Mouse (Mus musculus): ENCODE data around the gene Anks1. TPM values are rescaled to one million over a fixed set of nuclear protein-coding genes. Genes with fewer than 3 reads are reported as not detected.

Anks1 gene
- polyA plus RNA-seq (2012; rRNA removed; ENCODE audit: low replicate concordance) = 25.3 and 28.1 TPM in 2 replicates

GRCm38 (mm10) chr17:27908888-27909621 is at the start of gene Anks1:
TSS of gene Anks1 (plus strand) at chr17:27909306.

GRCm38 (mm10) chr17:27909622-27910500 is 755 bp downstream of the Anks1 start, which contains the start of gene Taf11:
TSS of gene Taf11 (minus strand) at chr17:27909844.

GRCm38 (mm10) chr17:28080045-28080816 is 171.1 kb downstream of the Anks1 start, which contains the start of gene Tcp11:
TSS of gene Tcp11 (minus strand) at chr17:28080639.

Other genes with a start within 250 kb of the Anks1 start
- gene Spdef, start 180.4 kb upstream of the Anks1 start, polyA plus RNA-seq (2012; rRNA removed; ENCODE audit: low replicate concordance) = 45.8 and 140 TPM in 2 replicates
- 78.5 and 94.7 TPM in 2 replicates for gene D17Wsu92e, start 88.7 kb upstream of the Anks1 start, polyA plus RNA-seq (2012; rRNA removed; ENCODE audit: low replicate concordance)
- 154 and 169 TPM in 2 replicates for gene Snrpc, start 71.2 kb upstream of the Anks1 start, polyA plus RNA-seq (2012; rRNA removed; ENCODE audit: low replicate concordance)
- gene Uhrf1bp1, start 52.9 kb upstream of the Anks1 start, polyA plus RNA-seq (2012; rRNA removed; ENCODE audit: low replicate concordance) = 1.1 and 2.8 TPM in 2 replicates
- 3.2 TPM in 2 replicates for gene Taf11, start 538 bp downstream of the Anks1 start, polyA plus RNA-seq (2012; rRNA removed; ENCODE audit: low replicate concordance)
- gene Tcp11, start 171.3 kb downstream of the Anks1 start, polyA plus RNA-seq (2012; rRNA removed; ENCODE audit: low replicate concordance) = 0.44 and 0.70 TPM in 2 replicates
- gene Scube3, start 232.8 kb downstream of the Anks1 start, polyA plus RNA-seq (2012; rRNA removed; ENCODE audit: low replicate concordance) = 0.33 and 0.59 TPM in 2 replicates